Mouse (Mus musculus): ENCODE measurements around the gene Rnf187.
A peak's percentile ranks its signal among the peaks of the same experiment; 100 is the strongest.

The Rnf187 gene

GRCm38 (mm10) chr11:58965001-58965760, 26.5 kb upstream of the Rnf187 start:
- DNase-seq (ENCODE audit: low spot score in 2 of 2) = no peak

GRCm38 (mm10) chr11:58964216-58964615, 25.5 kb upstream of the Rnf187 start:
- DNase-seq (ENCODE audit: low spot score in 2 of 2) = no peak

GRCm38 (mm10) chr11:58963543-58963942, 24.8 kb upstream of the Rnf187 start:
- DNase-seq (ENCODE audit: low spot score in 2 of 2) = no peak

- DNase-seq (ENCODE audit: low spot score in 2 of 2) = no peak
Observed at GRCm38 (mm10) chr11:58961364-58962177, 22.9 kb upstream of the Rnf187 start.

GRCm38 (mm10) chr11:58959921-58960465, 21.3 kb upstream of the Rnf187 start:
- peak in 1 of 2 experiments; percentile 75 for DNase-seq (ENCODE audit: low spot score in 2 of 2)

- DNase-seq (ENCODE audit: low spot score in 2 of 2) = no peak
Observed at GRCm38 (mm10) chr11:58959186-58959825, 20.6 kb upstream of the Rnf187 start.

GRCm38 (mm10) chr11:58958536-58958935, 19.8 kb upstream of the Rnf187 start:
- DNase-seq (ENCODE audit: low spot score in 2 of 2) = no peak

- no peak for DNase-seq (ENCODE audit: low spot score in 2 of 2)
Observed at GRCm38 (mm10) chr11:58957226-58957914, 18.7 kb upstream of the Rnf187 start.

GRCm38 (mm10) chr11:58955868-58956257, 17.1 kb upstream of the Rnf187 start:
- no peak for DNase-seq (ENCODE audit: low spot score in 2 of 2)

GRCm38 (mm10) chr11:58955143-58955867, 16.6 kb upstream of the Rnf187 start:
- no peak for DNase-seq (ENCODE audit: low spot score in 2 of 2)

- DNase-seq (ENCODE audit: low spot score in 2 of 2) = peak; percentile 85 to 93
Observed at GRCm38 (mm10) chr11:58954420-58955142, 15.9 kb upstream of the Rnf187 start, which contains the start of the genes Hist3h2a and Trim17. TSS of gene Hist3h2a (plus strand) at chr11:58954685. TSS of gene Trim17 (plus strand) at chr11:58954685.

GRCm38 (mm10) chr11:58954170-58954419, 15.4 kb upstream of the Rnf187 start:
- DNase-seq (ENCODE audit: low spot score in 2 of 2) = peak in 1 of 2 experiments; percentile 81

GRCm38 (mm10) chr11:58953351-58954169, 14.8 kb upstream of the Rnf187 start:
- DNase-seq (ENCODE audit: low spot score in 2 of 2) = no peak

GRCm38 (mm10) chr11:58951210-58951609, 12.5 kb upstream of the Rnf187 start:
- DNase-seq (ENCODE audit: low spot score in 2 of 2) = no peak

GRCm38 (mm10) chr11:58949480-58950431, 11.0 kb upstream of the Rnf187 start:
- DNase-seq (ENCODE audit: low spot score in 2 of 2) = peak in 1 of 2 experiments; percentile 53

GRCm38 (mm10) chr11:58948542-58949479, 10.1 kb upstream of the Rnf187 start, which contains the start of gene Hist3h2ba:
TSS of gene Hist3h2ba (plus strand) at chr11:58948920.
- DNase-seq (ENCODE audit: low spot score in 2 of 2) = peak; percentile 75 to 79
